Mouse (Mus musculus): Measurements from ENCODE around the gene Brpf3. TPM values are rescaled to one million over a fixed set of nuclear protein-coding genes. Genes with fewer than 3 reads are reported as not detected.
A peak's percentile ranks its signal among the peaks of the same experiment; 100 is the strongest.

Gene Brpf3
- polyA plus RNA-seq, 1 experiment = 34.3 TPM

- Histone ChIP-seq H3K4me3 (ENCODE audit: insufficient read depth, low read length) (no peak overlapping the region), H3K4me1 (ENCODE audit: control insufficient read depth, insufficient read depth, low read length) (0 out of 2 replicates have a peak, but pooled peaks cover 6% of the 10 kb centered on the region), H3K27ac (ENCODE audit: insufficient read depth, low read depth, low read length) (no peak overlapping the region)
- TF ChIP-seq POLR2A (IDR thresholded peaks at IDR 0.05; ENCODE audit: borderline replicate concordance, low read depth, low read length) (no peak), CTCF (IDR thresholded peaks at IDR 0.05; ENCODE audit: low read depth, low read length) (no peak)
These were observed 3.9 kb upstream of the Brpf3 start for GRCm38 (mm10) chr17:28797031-28797430.

- Histone ChIP-seq H3K4me3 (ENCODE audit: insufficient read depth, low read length) (no peak overlapping the region), H3K27ac (ENCODE audit: insufficient read depth, low read depth, low read length) (no peak overlapping the region), H3K4me1 (ENCODE audit: control insufficient read depth, insufficient read depth, low read length) (peaks cover 9% of the 10 kb centered on the region; the same call in 1 of the 2 replicates)
- TF ChIP-seq POLR2A (IDR thresholded peaks at IDR 0.05; ENCODE audit: borderline replicate concordance, low read depth, low read length) = no peak
- no peak for TF ChIP-seq CTCF (IDR thresholded peaks at IDR 0.05; ENCODE audit: low read depth, low read length)
These were observed 1.4 kb upstream of the Brpf3 start for GRCm38 (mm10) chr17:28799291-28800160.

- Histone ChIP-seq H3K27ac (ENCODE audit: insufficient read depth, low read depth, low read length) (no peak overlapping the region), H3K4me1 (ENCODE audit: control insufficient read depth, insufficient read depth, low read length) (peaks cover 9% of the 10 kb centered on the region; the same call in 1 of the 2 replicates), H3K4me3 (ENCODE audit: insufficient read depth, low read length) (peak overlapping the region; percentile 59)
- TF ChIP-seq CTCF (IDR thresholded peaks at IDR 0.05; ENCODE audit: low read depth, low read length) (no peak), POLR2A (IDR thresholded peaks at IDR 0.05; ENCODE audit: borderline replicate concordance, low read depth, low read length) (no peak)
These were observed 614 bp upstream of the Brpf3 start for GRCm38 (mm10) chr17:28800281-28800670.

GRCm38 (mm10) chr17:28801474-28802005 is 650 bp downstream of the Brpf3 start:
- TF ChIP-seq CTCF (IDR thresholded peaks at IDR 0.05; ENCODE audit: low read depth, low read length) (no peak), POLR2A (IDR thresholded peaks at IDR 0.05; ENCODE audit: borderline replicate concordance, low read depth, low read length) (0 out of 2 replicates have a peak, but pooled peaks have one; percentile 38)

GRCm38 (mm10) chr17:28802006-28802481 is 1.2 kb downstream of the Brpf3 start:
- Histone ChIP-seq H3K4me1 (ENCODE audit: control insufficient read depth, insufficient read depth, low read length) (peaks cover 9% of the 10 kb centered on the region; the same call in 1 of the 2 replicates), H3K4me3 (ENCODE audit: insufficient read depth, low read length) (peak overlapping the region; percentile 80), H3K27ac (ENCODE audit: insufficient read depth, low read depth, low read length) (no peak overlapping the region)
- no peak for TF ChIP-seq CTCF (IDR thresholded peaks at IDR 0.05; ENCODE audit: low read depth, low read length)
- no peak for TF ChIP-seq POLR2A (IDR thresholded peaks at IDR 0.05; ENCODE audit: borderline replicate concordance, low read depth, low read length)

More at GRCm38 (mm10) chr17:28801474-28802005, 650 bp downstream of the Brpf3 start:
- peak overlapping the region; percentile 80 for H3K4me3 ChIP-seq (ENCODE audit: insufficient read depth, low read length)
- peaks cover 9% of the 10 kb centered on the region; the same call in 1 of the 2 replicates for H3K4me1 ChIP-seq (ENCODE audit: control insufficient read depth, insufficient read depth, low read length)
- no peak overlapping the region for H3K27ac ChIP-seq (ENCODE audit: insufficient read depth, low read depth, low read length)

GRCm38 (mm10) chr17:28803316-28803715 is 2.4 kb downstream of the Brpf3 start:
- no peak overlapping the region for H3K4me3 ChIP-seq (ENCODE audit: insufficient read depth, low read length)
- peaks cover 9% of the 10 kb centered on the region; the same call in 1 of the 2 replicates for H3K4me1 ChIP-seq (ENCODE audit: control insufficient read depth, insufficient read depth, low read length)
- no peak overlapping the region for H3K27ac ChIP-seq (ENCODE audit: insufficient read depth, low read depth, low read length)
- no peak for TF ChIP-seq CTCF (IDR thresholded peaks at IDR 0.05; ENCODE audit: low read depth, low read length)
- no peak for TF ChIP-seq POLR2A (IDR thresholded peaks at IDR 0.05; ENCODE audit: borderline replicate concordance, low read depth, low read length)

- H3K4me3 ChIP-seq (ENCODE audit: insufficient read depth, low read length) = no peak overlapping the region
- H3K27ac ChIP-seq (ENCODE audit: insufficient read depth, low read depth, low read length) = no peak overlapping the region
- H3K4me1 ChIP-seq (ENCODE audit: control insufficient read depth, insufficient read depth, low read length) = peaks cover 13% of the 10 kb centered on the region
- TF ChIP-seq CTCF (IDR thresholded peaks at IDR 0.05; ENCODE audit: low read depth, low read length) = no peak
- TF ChIP-seq POLR2A (IDR thresholded peaks at IDR 0.05; ENCODE audit: borderline replicate concordance, low read depth, low read length) = no peak
These were observed 4.1 kb downstream of the Brpf3 start for GRCm38 (mm10) chr17:28804973-28805372.

GRCm38 (mm10) chr17:28806770-28807169 is 5.9 kb downstream of the Brpf3 start:
- no peak overlapping the region for H3K4me3 ChIP-seq (ENCODE audit: insufficient read depth, low read length)
- H3K27ac ChIP-seq (ENCODE audit: insufficient read depth, low read depth, low read length) = no peak overlapping the region
- peaks cover 13% of the 10 kb centered on the region for H3K4me1 ChIP-seq (ENCODE audit: control insufficient read depth, insufficient read depth, low read length)

GRCm38 (mm10) chr17:28808714-28809113 is 7.8 kb downstream of the Brpf3 start:
- TF ChIP-seq POLR2A (IDR thresholded peaks at IDR 0.05; ENCODE audit: borderline replicate concordance, low read depth, low read length) (no peak), CTCF (IDR thresholded peaks at IDR 0.05; ENCODE audit: low read depth, low read length) (no peak)
- Histone ChIP-seq H3K4me3 (ENCODE audit: insufficient read depth, low read length) (no peak overlapping the region), H3K27ac (ENCODE audit: insufficient read depth, low read depth, low read length) (no peak overlapping the region), H3K4me1 (ENCODE audit: control insufficient read depth, insufficient read depth, low read length) (peaks cover 10% of the 10 kb centered on the region)

More at GRCm38 (mm10) chr17:28806770-28807169, 5.9 kb downstream of the Brpf3 start:
- TF ChIP-seq CTCF (IDR thresholded peaks at IDR 0.05; ENCODE audit: low read depth, low read length) = no peak
- TF ChIP-seq POLR2A (IDR thresholded peaks at IDR 0.05; ENCODE audit: borderline replicate concordance, low read depth, low read length) = no peak
